Mouse (Mus musculus) adrenal gland, adult 8-10 months (tissue): ENCODE data around the gene Slc25a26. TPM values are rescaled to one million over a fixed set of nuclear protein-coding genes. Genes with fewer than 3 reads are reported as not detected.

Experiments used
- DNase-seq: peaks from one replicate; pipeline ENCODE4 v3.0.0; 2022
- total RNA-seq, 4 experiments: library from RNA; stranded (reverse); gene quantifications; 2 replicates each; pipeline ENCODE4 v1.2.4; 2022

The Slc25a26 gene
- total RNA-seq, 4 experiments from 2014 or later: 11.0 to 18.0 (median 14.9) TPM

DNA sequence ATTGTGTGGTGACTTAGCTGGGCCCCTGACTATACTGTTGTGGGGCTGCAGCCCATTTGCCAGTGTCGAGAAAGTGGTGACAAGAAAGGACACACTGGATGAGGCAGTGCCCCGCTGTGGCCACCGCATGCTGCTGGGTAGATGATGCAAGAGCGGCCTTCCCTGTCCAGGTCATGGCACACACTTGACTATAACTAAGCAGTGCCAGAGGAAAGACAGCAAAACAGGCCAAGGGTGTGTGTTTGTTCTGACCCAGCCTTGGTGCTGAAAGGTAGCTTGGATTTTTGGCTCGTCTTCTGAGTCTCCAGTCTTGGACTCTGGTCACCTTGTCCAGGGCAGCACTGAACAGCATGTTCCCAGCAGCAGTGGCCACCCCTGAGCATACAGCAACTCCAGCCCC lies 101.0 kb downstream of the Slc25a26 start:
- DNase-seq: peak; percentile 84

DNA sequence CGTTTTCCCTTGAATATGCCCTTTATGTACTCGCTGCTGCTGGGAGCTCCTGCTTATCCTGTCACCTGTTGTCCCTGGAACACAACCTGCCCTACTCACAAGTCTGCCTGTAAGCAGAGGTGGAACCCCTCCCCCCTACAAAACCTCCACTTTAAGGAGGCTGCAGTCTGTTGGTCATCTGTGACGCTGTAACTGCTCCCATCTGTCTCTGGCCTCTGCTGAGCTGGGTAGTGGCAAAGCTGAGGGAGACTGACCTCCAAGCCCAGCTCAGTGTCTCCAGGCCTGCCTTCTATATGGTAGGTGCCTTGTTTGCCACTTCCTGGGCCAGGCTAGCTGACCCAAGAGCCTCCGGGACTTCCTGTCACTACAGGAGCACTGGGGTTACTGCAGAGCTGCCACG lies 101.7 kb downstream of the Slc25a26 start:
- DNase-seq: no peak

DNA sequence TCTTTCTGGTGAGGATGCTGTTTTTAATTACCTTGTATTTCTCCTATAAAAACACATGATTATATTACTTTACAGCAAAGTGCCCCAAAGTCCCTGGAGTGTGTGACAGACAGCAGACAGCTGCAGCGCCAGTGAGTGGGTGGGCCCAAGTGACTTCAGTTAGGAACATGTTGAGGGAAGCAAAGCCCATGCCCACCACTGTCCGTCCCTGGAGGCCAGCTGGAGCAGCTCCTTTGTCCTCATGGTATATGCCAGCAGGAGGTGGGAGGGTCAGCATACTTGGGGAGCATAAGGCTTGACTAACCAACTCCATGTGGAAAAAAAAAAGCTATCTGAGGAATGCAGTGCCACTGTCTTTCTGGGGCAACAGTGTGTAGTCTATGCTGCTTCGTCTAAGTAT lies 103.9 kb downstream of the Slc25a26 start:
- no peak for DNase-seq

DNA sequence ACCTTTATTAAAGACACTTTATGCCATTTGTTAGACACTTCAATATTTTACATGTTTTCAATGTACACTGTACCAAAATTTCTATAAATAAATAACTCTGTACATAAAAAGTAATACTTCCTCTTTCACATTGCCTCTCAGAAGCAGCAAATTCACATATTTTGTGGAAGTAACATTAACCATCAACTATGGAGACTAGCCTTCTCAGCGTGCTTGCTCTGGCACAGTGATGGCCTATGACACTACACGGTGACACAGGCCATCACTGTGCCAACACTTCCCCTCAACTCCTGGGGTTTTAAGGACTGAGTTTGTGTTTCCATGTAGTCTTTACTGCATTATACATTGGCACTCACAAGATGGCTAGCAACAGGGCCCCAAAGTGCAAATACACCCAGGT lies 104.4 kb downstream of the Slc25a26 start:
- no peak for DNase-seq

DNA sequence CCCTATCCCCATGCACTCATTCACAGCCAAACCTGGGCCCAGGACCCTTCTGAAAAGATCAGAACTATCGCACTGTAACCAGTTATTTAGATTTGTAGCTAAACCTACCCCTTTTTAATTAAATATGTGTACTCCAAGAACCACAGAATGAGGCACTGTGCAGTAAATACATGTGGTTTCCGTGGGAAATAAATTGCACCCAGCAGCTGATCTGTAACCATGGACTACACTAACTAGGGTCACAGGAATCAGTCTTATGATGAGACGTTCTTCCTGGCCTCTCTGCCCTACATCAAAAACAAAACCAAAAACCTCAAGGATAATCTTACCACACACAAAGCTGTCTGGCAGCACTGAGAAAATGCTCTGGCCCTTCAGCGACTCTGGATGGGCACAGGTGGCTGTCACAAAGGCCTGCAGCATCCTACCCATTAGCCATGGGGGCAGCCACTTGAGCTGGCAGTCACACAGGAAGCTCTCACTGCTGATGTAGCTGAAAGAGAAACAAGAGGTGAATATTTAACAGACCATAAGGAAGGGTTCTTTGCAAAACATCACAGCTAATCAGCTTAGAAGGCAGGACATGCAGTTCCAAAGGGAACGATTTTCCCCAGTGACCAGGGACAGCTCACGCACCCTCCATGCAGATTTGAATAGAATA lies 113.2 kb downstream of the Slc25a26 start:
- no peak for DNase-seq

DNA sequence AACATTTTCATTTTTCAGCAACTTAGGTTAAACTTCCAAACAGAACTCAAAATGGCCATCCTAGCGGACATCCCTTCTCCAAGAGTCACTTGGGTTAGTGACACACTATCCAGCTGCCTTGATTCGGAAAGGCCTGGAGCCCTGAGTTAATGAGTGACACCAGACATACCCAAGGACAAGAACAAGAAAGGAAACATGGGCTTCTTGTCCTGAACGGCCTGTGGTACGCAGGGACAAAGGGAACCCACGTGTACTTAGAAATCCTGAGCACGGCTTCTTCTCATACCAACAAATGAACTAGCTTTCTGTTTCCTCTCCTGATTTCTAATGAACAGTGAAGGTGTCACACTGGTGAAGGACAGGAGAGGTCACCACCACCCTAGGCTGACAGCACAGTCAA lies 114.2 kb downstream of the Slc25a26 start:
- DNase-seq: no peak

DNA sequence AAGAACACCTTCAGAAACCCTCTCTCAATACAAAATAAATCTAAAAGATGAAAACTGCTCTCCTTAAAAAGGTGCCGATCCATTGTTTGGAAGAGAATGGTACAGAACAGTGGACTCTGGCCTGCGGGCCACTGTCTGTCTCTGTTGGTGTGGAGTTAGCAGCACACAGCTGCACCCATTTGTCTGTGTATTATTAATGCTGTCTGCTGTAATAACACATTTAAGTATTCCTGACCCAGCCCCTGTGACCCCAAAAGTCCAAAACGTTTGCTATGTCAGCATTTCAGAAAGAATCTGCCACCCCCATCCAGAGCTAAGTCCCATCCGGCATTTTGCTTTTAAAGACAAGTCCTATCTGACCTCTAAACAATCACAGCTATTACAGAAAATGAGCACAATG lies 115.8 kb downstream of the Slc25a26 start:
- DNase-seq: no peak

DNA sequence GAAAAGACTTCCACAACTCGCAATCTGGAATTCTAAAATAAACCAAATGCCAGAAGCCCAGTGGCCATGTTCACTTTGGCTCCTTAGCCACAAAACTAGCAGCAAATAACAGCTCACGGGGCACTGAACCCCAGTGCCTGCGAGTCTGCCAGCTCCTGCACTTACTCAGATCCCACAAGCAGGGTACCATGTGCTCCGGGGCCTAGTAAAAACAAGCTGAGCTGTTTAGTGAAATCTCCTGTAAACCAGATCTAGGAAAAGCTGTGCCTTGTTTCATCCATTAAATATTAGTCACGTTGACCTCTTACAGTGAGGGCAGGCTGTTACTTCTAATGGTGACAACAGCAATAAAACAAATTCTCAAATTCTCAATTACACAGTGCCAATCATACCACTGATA lies 118.5 kb downstream of the Slc25a26 start:
- DNase-seq: no peak

DNA sequence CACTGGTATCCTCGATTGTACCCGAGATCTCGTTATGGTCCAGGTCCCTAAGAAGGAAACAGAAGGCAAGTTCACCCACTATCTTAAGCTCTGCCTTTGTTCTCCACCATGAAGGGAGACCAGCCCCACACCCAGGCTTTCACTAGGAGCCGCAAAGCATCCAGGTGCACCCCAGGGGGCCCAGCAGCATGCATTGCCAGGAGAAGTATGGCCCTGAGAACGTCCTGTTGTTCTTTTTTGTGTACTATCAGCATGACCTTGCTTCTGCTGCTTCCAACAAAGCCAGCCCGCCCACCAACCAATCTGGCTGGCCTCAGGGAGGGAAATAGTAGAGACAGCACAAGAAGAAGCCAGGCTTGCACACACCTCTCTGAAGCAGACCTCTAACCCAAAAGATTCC lies 120.2 kb downstream of the Slc25a26 start:
- no peak for DNase-seq

DNA sequence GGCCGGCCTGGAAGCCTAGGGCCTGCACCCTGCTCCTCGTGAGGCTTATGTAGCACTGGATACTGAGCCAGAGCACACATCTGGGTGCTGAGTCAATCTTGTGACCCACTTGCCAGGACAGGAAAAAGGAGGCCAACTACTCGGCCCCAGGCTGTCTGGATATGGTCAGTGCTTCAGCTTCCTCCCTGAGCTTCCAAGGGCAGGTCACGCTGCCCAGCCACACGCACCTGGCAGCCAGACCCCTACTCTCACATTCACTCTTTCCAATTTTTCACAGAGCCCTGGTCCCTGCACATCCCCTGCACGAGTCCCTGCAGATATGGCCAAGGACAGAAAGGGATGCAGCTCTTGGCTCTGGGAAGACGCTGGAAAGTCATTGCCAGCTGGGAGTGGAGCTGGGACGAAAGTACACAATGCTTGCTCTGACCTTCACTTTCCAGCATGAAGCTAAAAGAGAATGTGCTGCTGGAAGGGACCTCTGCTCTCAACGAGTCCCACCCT lies 120.7 kb downstream of the Slc25a26 start:
- no peak for DNase-seq

DNA sequence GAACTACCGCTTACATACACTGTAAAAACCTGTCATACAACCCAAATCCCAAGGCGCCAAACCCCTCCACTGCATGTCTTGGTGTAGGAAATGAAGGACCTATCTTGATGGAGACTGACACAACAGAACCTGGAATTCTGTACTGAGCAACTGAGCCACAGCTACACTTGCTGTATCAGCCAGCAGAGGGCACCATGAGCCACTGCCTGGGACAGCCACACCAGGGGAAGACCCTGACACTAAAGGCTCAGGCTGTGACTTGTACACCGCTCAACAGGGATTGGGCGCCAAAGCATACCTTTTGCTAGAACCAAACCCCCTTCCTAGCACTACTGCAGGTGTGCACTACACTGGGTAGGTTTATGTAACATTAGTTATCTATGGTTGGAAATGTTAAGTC lies 122.9 kb downstream of the Slc25a26 start:
- DNase-seq: peak; percentile 29

DNA sequence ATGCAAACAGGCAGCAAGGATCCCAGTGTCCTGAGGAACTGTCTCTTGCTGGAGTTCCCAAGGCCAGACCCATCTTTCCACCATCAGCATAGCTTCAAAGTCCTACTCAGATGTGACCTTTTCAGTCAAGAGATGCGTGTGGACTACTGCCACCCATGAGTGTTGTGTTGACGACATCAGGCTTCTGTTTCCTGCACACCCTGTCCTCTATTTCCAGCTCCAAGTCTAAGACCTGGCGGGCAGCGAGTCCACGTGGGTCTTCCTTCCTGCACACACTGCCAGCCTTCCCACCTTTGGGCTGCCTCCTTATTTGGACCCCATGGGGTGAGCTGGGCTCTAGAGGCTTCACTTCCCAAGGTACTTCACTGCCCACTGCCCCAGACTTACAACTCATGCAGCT lies 124.4 kb downstream of the Slc25a26 start:
- no peak for DNase-seq

DNA sequence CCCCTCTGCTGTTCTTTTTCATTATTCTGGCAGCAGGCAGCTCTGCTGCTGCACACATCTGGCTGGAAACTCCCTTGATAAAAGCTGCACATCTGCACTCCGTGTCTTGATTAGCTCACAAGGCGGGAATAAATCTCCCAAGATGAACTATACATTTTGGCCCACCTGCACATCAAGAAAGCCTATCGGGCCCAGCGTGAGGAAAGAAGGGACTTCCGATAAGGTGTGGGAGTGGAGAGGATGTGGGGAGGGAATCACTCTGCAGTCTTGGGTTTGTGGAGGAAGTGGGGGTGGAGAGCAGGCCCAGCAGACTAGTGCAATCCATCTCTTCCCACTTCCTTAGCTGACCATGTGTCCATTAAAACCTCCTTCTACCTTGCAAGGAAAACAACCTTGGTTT lies 125.8 kb downstream of the Slc25a26 start:
- DNase-seq: no peak

DNA sequence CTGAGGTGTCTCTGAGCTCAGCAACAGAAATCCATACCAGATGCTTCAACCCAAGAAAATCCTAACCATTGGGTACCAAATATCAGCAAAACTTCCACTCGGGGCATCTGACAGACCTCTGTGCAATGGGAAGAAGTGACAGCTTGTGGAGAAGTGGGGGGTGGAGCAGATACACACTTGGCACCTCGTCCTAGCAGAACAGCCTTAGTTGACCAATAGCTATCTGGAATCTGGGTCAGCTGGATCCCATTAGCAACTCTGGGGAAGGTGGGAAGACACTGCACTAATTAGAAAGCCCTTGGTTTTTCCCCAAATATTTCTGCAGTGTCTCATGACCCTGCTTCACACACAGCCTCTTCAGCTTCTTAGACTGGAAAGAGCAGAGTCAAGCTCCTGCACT lies 126.7 kb downstream of the Slc25a26 start:
- no peak for DNase-seq

DNA sequence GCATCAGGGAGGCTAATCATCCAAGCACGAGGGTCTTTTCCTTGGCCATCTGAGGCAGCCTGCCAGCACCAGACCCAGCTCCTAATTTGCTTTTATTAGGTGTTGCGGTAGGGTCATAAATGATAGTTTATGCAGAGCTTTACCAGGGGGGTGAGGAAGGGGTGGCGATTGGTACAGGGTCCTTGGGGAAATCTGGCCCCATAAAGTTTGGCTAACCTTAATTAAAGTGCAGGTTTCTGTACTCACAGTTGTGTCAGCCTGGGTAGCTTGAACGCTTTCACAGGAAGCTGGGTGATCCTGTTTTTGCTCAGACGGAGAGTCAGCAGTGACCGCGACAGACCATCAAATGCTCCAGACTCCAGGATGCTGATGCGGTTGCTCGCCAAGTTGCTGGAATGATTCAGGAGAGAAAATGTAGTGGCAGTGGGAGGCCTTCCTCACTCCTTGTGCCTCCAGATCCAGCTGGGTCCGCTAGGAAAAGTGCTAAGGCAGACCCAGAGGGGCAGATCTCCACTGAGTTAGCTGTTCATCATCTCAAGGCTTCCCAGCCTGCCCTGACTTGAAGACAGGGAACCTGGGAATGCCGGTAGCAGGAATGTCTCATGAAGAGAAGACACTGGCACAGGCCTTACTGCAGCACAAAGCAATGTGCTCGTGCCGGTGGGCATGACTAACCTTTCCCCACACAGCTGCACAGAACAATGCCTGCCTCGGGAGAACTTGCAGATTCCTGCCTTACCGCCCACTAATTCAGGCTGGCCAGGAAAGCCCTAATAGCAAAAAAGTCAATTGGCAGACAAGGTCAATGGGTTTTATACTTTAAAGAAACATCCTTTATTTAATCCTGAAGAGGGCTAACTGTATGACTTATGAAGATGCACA lies 127.8 kb downstream of the Slc25a26 start:
- DNase-seq: no peak

DNA sequence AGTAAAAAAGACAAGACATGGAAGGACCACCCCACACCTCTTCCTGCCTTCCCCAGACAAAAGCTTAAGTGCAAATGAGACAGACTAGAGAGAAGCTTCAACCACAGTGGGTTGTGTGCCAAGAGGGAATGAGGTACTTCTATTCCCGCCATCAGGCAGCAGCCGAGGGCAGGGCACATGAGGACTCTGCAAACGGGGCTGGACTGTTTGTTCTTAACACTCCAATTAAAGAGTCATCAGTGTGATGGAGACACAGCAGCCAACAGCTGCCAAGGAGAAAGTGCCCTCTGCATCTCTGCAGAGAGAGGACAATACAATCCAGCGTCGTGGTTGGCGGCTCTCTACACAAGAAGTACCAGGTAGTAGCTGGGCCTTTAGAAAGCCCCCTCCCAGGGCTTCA lies 128.7 kb downstream of the Slc25a26 start:
- no peak for DNase-seq

DNA sequence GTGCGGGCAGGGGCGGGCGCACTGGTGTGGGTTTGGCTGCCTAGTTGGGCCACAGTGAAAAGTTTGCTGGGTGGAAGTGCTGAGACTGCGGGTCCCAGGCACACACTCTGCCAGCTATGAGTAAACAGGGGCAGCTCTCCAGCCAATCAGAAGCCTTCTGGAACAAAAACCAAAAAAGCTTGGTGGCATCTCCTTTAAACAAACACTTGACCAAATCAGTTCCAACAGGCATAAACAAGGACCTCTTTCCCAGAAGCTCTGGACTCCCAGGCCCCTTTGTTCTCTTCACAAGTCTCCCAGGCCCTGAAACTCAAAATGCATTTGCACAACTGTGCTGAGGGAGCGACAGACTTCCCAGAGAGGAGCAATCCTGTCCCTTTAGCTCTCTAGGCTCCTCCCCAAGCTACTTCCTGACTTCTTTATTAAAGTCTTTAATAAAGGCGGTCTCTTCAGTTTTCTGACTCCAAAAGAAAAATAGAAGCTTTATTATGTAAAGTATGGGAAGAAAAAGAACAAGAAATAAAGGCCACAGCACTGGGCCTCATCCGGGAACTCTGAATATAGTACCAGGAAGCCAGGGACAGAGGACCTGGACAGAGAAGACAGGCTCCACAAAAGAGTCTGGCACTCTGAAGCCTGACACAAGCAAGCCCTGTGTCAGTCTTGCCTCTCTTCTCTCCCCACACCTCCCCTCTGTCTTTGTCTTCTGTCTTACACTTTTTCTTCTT lies 131.1 kb downstream of the Slc25a26 start:
- no peak for DNase-seq

DNA sequence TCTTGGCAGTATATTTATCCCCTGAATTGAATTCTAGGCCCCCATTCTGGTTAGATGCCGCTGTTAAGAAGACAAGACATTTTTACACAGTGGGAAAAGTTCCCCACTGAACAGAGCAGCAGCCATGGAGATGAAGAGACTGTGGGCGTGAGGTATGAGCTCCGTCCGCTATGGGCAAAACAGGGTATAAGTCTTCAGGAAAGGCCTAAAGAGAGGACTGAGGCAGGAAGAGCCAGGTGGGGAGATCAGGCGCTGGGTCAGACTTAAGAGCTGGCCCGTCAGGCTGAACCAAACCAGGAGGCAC lies 131.6 kb downstream of the Slc25a26 start:
- no peak for DNase-seq

DNA sequence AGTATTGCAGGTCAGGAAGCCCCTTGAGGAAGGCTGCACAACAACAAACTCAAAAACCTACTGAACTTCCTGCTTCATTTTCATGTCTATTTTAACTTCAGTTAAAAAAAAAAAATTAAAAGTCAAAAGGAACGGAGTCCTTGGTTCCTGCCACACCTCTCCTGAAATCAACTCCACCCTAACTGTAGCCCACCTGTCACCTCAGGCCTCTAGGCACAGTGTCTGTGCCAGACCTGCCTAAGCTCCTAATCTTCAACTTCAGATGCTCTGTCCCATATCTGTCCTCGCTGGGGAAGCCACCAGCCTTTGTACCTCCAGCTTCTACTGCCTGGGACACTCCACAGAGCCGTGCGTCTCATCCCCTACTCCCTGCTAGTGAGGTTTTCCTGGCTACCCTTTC lies 134.1 kb downstream of the Slc25a26 start:
- DNase-seq: no peak

DNA sequence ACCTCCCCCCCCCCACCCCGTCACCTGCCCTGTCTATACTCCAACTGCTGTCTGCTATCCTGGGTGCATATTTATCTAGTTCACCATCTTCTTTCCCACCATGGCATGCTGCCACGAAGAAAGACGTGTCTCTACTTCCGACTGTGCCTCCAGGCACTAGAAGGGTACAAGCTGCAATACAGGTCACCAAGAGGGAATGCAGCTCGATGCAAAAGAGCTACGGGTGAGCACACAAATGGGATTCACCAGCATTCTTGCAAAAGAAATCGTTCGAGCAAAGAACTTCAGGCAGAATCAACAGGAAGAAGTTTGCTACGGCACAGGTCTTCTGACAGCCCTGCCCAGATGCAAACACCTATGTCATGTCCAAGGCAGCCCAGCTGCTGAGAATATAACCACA lies 134.6 kb downstream of the Slc25a26 start:
- DNase-seq: no peak

DNA sequence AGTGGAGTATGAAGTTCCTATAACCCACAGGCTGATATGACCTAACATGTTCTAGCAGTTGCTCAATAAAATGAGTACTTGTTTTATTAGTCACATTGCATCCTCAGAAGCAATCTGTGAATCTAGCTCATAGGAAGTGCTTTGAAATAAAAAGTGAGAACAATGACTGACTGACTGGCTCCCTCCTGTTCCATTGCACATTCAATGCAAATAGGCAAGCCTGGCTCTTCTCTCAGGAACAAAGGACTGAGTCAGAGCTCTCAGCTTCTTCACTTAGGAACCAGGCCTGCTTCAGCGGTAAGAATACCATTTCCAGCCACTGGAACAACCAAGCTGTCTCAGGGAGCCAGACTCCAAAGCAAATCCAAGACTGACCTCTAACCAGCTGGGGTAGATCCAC lies 135.2 kb downstream of the Slc25a26 start:
- no peak for DNase-seq

DNA sequence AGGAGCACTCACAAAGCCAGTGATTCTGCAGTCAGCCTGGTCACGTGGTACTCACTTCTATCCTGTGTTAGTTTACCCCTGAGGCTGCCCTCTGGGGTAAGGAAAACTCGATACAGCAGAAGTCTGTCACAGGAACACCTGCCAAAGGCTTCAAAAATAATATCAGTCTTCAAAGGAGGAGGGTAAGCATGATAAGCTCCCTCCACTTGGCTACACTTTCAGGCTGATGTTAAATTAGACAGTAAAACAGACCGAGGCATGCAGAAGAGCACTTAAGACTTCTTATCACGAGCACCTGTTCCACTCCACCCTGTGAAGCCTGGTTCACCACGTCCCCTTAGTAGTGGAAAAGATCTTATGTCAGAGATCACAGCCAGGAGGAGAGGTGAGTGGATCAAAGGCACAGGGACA lies 136.9 kb downstream of the Slc25a26 start:
- DNase-seq: no peak

DNA sequence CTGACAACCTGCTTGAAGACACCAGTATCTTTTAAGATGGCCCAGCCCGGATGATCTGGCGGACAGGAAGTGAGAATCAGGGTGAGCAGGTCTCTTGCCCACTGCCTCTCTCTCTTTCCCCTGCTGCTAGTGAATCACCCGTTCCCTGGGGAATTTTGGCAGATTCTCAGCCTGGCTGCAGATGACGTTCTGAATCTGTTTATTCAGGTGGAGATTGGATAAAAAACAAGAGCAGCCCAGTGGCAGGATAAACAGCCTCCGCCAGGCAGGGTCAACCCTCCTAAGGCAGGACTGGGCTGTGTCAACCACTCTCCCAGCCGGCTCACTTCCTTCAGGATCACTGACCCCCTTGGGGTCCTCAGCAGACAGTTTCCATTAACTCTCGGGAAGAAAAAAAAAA lies 140.2 kb downstream of the Slc25a26 start:
- no peak for DNase-seq

DNA sequence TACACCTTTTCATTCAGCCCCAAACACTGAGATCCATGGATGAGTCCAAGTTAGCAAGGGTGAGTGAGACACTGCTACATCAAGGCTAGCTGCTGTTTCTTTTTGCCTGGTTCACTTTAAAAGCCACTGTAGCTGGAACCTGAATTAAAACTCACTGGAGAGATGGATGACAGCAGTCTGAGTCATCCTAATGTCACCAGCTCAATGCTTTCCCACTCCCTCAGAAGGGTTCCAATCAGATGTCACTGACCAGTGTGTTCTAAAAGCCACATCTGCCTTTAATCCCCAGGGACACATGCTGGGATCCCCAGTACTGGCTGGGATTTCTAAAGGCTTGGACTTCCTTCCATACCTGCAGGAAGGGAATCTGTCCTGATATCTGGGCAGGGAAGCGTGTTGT lies 141.9 kb downstream of the Slc25a26 start:
- no peak for DNase-seq
